Mouse (Mus musculus) frontal cortex, adult (tissue): ENCODE measurements at regions not wholly inside any gene's neighbourhood (a gene's known extent, or its start where the extent isn't known, plus 50 kb on each side); places are given as distances from the start of the nearest gene placed in this dataset.
"Not testable (repeated sequence)": the region's sequence is repeated elsewhere in the genome, so short reads cannot be mapped to it uniquely, and the experiment has no call there.

Experiments
- ATAC-seq: cut with Nextera tagmentation; 2 replicates; pipeline ENCODE4 v1.9.2; 2017; ENCODE audit warnings: mild to moderate bottlenecking, moderate library complexity, mixed read lengths; ENCODE audit not compliant: low TSS enrichment

DNA sequence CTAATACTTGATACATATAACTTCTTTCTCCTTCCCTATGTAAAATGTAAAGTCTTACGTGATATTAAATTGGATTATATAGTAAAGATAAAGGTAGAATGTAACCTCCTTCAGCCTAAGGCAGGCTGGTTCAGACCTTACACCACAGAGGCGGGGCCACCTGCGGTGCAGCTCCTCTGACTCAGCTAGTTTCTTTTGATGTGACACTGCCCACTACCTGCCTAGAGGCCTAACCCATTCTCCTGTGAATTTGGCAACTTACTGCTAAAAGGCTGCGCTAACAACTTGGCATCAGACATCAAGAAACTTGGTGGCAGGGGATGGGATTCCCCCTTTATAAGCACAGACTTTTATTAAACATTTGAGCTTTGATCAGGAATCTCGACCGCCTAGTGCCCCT, 74.5 kb downstream of the Aasdhppt start:
- ATAC-seq, result no peak

DNA sequence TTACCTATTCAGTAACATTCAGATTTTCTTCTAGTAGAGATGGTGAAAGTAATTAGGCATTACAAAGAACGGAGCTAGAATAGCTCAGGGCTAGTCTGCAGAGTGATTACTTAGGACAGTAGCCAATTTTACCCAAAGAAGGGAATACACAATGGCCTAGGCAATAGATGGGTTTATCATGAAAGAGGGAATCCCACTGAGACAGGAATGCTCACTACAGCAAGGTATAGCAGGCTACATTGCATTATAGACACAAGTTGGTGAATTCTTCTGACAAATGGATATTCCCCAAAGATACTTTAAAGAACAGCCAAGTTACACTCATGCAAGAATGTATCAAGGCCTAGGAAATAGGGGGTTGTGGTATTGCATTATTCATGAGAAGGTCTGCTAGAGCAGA, 94.7 kb downstream of the Aasdhppt start:
- ATAC-seq, result not testable (repeated sequence)

DNA sequence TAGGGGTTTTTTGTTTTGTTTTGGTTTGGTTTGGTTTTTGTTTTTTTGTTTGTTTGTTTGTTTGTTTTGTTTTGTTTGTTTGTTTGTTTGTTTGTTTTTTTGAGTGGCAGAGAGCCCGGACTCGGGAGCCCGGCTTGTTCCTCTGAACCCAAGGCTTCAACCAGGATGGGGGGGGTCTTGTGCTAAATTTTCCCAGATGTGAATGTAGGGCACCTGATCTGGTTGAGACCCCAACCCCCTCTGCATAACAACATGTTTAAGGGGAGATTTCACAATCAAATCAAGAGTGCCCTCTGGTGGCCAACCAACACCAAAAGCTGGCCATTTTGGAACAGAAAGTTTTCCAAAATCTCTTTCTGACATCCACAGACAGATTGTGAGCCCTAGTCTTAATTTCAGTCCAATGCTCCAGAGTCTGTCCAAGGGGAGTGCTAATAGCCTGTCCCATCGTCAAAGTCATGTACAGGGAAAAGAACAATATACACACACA, 99.2 kb downstream of the Aasdhppt start:
- ATAC-seq, result no peak

DNA sequence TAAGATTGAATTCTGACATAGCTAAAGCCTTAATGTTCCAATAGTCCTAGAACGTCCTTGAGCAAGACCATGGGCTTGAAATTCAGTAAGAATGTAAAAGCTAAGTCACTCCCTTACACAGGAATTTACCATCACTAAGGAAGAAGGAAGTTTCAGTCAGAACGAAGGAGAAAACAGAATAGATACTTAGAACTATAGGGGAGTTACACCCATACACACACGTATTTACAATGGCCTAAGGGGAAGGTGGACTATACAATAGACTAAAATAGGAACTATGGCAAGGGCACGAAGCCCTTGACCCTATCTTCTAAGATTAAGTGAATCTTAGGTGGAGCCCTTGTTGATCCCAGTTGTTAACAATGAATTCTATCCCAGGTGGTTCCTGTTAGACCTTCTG, 116.5 kb downstream of the Aasdhppt start:
- ATAC-seq, result not testable (repeated sequence)

DNA sequence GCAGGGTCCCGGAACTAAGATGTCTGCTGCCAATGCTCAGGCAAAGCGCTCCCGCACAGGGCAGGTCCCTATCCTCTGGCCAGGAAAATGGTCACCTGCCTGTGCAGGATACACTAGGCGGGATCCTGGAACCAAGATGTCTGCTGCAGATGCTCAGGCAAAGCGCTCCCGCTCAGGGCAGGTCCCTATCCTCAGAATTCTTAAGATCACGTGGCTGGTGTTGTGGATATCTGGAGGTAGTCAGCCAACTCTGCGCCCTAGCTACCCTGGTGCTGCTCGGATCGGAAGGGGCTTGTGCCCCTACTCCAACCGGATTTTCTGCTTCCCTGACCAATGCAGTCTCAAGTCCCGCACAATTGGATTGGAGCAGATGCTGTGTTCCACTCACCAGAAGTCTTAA, 153.3 kb downstream of the Aasdhppt start:
- ATAC-seq, result not testable (repeated sequence)

DNA sequence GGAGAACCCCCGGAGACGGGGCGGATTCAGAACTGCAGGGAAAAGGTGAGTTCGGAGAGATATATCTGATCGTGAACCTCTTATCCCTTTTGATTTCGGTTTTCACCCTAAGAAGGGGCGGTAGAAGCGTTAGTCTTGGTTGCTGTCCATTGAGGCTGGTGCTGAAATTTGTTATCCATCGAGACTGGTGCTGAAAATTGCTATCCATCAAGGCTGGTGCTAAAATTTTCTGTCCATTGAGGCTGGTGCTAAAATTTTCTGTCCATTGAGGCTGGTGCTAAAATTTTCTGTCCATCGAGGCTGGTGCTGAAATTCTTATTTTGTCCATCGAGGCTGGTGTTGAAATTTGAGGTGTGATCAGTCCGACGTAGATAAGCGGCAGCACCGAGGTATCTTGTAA, 170.4 kb downstream of the Aasdhppt start:
- not testable (repeated sequence) for ATAC-seq

DNA sequence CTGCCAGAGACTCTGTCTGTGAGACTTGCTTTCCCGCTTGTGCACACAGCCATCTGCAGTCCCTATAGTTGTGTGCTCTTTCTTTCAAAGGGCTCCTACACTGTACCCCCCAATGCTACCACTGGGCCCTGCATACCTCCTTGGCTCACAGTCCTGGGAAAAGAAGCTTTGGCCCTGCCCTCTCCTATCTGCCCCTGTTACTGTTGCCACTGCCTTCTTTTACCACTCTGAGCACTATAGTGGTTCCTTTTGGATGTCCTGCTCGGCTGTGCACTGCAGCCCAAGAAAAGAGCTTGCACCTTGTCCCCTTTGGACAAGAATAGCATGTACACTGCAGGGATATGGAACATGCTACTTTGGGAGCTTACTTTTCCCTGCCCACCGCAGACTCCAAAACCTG, 216.8 kb downstream of the Aasdhppt start:
- ATAC-seq, result no peak

DNA sequence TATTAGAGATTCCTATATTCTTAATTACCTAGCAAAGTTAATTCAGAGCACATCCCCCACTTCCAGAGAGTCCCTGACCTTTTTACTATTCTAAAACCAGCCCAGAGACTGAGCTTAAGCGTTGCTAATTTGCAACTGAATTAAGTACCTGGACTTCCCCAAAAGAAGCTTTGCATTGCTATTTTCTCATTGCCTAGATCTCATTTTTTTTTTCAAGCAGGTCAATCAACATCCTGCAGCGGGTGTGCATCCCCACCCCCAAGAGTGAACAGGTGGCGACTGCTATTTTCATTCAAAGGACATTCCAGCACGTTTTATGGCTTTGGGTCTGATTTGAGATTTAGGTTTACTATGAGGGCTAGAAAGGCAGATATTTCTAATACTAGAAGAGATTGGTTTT, 226.6 kb downstream of the Aasdhppt start:
- ATAC-seq, result not testable (repeated sequence)

DNA sequence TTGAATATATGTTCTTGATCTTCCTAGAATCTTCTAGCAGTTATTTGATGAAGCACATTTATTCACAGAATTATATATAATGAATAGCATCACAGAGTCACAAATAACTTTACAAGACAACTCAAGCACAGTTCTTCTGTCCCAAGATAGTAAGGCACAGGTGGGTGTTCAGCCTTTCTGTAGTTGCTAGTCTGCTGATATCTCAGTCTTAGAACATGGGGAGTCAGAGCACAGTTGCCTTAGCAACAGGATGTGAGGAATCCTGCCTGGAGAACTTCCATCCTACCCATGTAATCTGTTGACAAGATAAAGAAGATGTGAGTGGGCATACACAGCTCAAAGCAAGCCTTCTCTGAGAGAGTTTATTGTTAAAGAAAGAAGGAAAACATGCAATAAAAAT, 248.2 kb downstream of the Aasdhppt start:
- peak; percentile 99 for ATAC-seq

DNA sequence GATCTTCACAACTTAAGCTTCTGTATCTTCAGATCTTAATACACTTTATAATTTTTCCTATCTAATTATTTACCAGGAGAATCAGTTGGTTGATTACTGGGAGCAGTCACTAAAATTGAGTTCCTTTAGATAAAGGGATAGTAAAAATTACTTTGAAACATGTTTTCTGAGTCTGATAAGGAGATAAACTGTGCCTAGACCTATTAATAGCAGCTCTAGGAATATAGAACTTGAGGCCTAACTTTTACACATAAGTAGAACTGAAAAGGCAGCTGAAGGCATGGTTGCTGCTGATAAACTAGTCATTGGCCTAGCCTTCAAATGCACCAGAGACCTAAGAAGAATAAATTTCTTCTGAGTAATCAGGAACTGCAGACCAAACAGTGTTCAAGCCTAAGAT, 260.5 kb downstream of the Aasdhppt start:
- ATAC-seq, result no peak

DNA sequence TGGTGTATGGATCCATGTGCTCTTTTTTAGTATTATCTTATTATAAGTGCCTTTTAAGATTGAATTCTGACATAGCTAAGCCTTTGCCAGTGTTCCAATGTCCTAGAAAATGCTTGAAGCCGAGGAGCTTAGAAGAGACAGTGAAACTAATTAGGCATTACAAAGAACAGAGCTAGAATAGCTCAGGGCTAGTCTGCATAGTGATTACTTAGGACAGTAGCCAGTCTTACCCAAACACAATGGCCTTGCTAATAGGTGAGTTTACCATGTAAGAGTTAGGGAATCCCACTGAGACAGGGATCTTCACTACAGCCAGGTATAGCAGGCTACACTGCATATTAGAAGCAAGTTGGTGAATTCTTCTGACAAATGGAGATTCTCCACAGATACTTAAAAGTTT, 261.6 kb downstream of the Aasdhppt start:
- not testable (repeated sequence) for ATAC-seq

DNA sequence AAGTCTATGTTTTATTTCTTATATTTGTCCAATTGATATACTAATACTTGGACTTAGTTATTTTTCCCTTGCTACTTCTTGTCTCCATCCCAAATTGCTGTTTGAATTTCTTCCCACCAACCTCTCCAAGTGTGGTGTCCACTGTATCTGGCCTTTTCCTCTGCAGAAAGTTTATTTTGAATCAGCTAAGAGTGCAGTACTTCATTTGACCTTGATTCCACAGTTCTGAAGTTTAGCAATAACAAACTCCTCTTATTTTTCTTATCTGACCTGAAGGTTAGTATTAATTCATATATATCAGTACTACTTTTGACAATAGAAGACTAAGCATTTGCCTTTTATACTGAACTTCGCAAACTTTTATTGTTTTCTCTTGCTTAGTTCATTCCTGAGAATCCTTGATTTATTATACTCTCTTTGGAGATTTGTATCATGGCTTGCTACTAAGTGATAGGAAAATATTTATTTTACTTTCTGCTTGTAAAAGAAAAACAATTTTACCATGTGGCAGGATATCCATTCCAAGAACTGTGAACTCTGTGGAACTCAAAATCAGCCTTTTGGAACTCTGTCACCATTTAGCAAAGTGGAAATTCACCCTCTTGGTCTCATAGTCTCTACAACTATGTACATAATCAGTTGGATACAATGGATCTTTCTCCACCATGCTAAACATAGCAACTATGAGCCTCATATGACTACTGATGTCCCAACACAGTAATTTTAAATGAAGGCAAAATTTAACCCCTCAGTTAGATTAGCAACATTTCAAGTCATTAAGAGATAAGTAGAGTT, 268.2 kb downstream of the Aasdhppt start:
- no peak for ATAC-seq

DNA sequence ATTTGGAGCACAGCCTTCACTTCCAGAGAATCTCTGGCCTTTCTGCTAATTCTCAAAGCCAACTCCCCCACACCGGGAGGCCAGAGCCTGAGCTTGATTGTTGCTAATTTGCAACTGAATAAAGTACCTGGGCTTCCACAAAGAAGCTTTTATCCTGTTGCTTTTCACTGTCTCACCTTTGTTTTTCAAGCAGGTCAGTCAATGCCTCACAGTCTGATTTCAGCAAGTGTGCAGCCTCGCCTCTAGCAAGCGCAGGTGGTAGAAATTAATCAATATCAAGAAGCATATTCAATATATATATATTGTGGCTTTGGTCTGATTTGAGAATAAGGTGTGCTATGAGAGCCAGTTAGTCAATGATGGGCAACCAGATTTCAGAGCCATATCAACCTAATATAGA, 282.1 kb downstream of the Aasdhppt start:
- ATAC-seq, result not testable (repeated sequence)

DNA sequence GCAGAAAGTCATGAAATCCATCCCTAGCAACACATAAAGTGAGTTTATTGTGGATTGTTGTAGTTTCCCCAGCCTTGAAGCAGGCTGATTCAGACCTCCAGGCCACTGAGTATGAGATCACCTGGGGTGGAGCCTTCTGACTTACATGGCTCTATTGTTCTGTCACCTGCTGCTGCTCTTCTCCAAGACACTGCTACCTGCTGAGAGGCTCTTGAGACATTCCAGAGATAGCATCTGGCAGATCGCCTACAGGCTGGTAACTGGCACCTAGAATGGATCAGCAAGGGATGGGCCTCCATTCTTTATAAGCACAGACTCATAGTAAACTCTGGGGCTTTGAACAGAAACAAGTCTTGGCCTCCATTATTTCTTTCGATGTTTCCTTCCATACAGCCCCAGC, 289.2 kb downstream of the Aasdhppt start:
- ATAC-seq, result no peak

DNA sequence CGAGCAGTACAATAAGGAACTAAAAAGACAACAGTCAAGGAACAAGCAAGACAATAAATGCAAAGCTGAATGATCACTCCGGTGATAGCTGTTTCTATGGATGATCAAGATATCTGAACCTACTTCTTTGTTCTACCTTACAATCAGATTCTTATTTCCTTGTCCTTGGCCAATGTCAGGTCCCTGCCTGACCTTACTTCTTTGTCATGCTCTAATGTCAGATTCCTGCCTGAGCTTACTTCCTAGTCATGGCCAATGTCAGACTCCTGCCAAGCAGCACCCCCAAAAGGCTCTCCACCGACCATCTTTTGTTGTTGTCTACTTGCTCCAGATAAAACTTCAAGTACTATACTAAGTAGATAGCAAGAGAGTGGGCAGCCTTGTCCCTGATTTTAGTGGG, 312.6 kb downstream of the Aasdhppt start:
- no peak for ATAC-seq

DNA sequence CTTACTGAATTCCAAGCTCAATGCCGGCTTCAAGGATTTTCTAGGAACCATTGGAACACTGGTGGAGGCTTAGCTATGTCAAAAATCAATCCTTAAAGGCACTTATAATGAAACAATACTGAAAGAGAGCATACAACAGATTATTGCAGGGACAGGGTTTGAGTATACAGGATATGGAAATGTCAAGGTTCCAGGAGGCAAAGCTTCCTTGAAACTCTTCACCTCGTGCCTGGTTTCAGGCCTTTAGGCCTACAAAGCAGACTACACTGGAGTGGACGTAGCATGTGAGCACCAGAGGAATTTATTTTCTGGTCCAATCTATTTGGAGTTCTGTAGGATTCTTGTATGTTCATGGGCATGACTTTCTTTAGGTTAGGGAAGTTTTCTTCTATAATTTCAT, 320.9 kb downstream of the Aasdhppt start:
- ATAC-seq, result not testable (repeated sequence)

DNA sequence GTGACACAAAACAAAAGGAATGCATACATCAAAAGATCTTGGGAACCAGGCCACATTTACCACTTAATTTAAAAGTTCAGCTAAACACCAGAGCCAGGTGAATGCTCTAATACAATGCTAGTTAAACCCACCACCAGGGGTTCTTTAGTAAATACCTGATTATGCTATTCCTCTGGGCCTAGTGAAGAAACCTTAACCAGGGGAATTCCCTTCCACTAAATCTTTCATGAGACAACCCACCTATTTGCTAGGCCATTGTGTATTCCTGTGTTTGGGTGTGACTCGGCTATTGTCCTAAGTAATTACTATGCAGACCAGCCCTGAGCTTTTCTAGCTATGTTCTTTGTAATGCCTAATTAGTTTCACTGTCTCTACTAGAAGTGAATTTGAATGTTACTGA, 321.3 kb downstream of the Aasdhppt start:
- ATAC-seq, result not testable (repeated sequence)
